Mouse (Mus musculus) embryonic fibroblast, embryonic 13.5 days (primary cell): ENCODE results near the gene Aco2. TPM values are rescaled to one million over a fixed set of nuclear protein-coding genes. Genes with fewer than 3 reads are reported as not detected.

Source experiments
- H3K27ac ChIP-seq: 2 replicates; pipeline ENCODE4 v1.5.1; 2012; ENCODE audit warnings: low read length, control low read depth, inconsistent platforms; ENCODE audit not compliant: insufficient read depth
- H3K4me1 ChIP-seq: 2 replicates; pipeline ENCODE4 v1.6.1; 2011; ENCODE audit warnings: low read length; ENCODE audit not compliant: control insufficient read depth, insufficient read depth
- H3K4me3 ChIP-seq: 2 replicates; pipeline ENCODE4 v1.5.1; 2011; ENCODE audit warnings: mild to moderate bottlenecking, control low read depth, low read length; ENCODE audit not compliant: insufficient read depth
- CTCF ChIP-seq: IDR thresholded peaks from 2 replicates; pipeline ENCODE4 v1.5.1; 2011; ENCODE audit warnings: mild to moderate bottlenecking, control low read depth, low read length, moderate library complexity, borderline replicate concordance; ENCODE audit not compliant: insufficient read depth
- POLR2A ChIP-seq: IDR thresholded peaks from 2 replicates; pipeline ENCODE4 v1.6.1; 2011; ENCODE audit warnings: low read depth, mild to moderate bottlenecking, control low read depth, low read length, moderate library complexity
- polyA plus RNA-seq: library from polyadenylated mRNA; stranded (reverse); fragments of >200 nt; gene quantifications from 2 replicates; pipeline ENCODE4 v1.2.4, GENCODE M21; 2011; ENCODE audit warnings: low read depth; ENCODE audit not compliant: missing spikeins, insufficient read length

Gene Aco2
- polyA plus RNA-seq, 1 experiment = 150 TPM

GRCm38 (mm10) chr15:81856030-81856790 lies 15.9 kb upstream of the Aco2 start:
- peak overlapping the region; percentile 77 for H3K4me3 ChIP-seq
- H3K4me1 ChIP-seq = peaks cover 4% of the 10 kb centered on the region; the same call in 1 of the 2 replicates
- TF ChIP-seq POLR2A = peak; percentile 18; the same call in 1 of the 2 replicates
- no peak for TF ChIP-seq CTCF
- H3K27ac ChIP-seq = peak overlapping the region; percentile 33

GRCm38 (mm10) chr15:81856938-81857723 lies 15.0 kb upstream of the Aco2 start:
- H3K4me3 ChIP-seq = peak overlapping the region; percentile 77
- H3K4me1 ChIP-seq = peaks cover 4% of the 10 kb centered on the region; the same call in 1 of the 2 replicates
- peak; percentile 4; the same call in 1 of the 2 replicates for TF ChIP-seq POLR2A
- TF ChIP-seq CTCF = no peak
- H3K27ac ChIP-seq = peak overlapping the region; percentile 33

GRCm38 (mm10) chr15:81857724-81858116 lies 14.4 kb upstream of the Aco2 start:
- Histone ChIP-seq H3K27ac (peak overlapping the region; percentile 29), H3K4me1 (peaks cover 4% of the 10 kb centered on the region; the same call in 1 of the 2 replicates), H3K4me3 (peak overlapping the region; percentile 77)
- no peak for TF ChIP-seq POLR2A
- TF ChIP-seq CTCF = no peak

- peak; percentile 100 for TF ChIP-seq POLR2A
- TF ChIP-seq CTCF = no peak
- Histone ChIP-seq H3K4me1 (peaks cover 4% of the 10 kb centered on the region; the same call in 1 of the 2 replicates), H3K4me3 (peak overlapping the region; percentile 77)
These were observed 14.0 kb upstream of the Aco2 start for GRCm38 (mm10) chr15:81858138-81858516.

GRCm38 (mm10) chr15:81858517-81859329 lies 13.4 kb upstream of the Aco2 start, which contains the start of gene Tob2:
TSS of gene Tob2 (minus strand) at chr15:81858796.
- Histone ChIP-seq H3K27ac (peak within 1 kb of the TSS; percentile 92), H3K4me1 (peaks cover 4% of the 10 kb centered on the region; the same call in 1 of the 2 replicates), H3K4me3 (peak within 1 kb of the TSS; percentile 77)
- TF ChIP-seq POLR2A (peak; percentile 76), CTCF (no peak)

More at GRCm38 (mm10) chr15:81858138-81858516, 14.0 kb upstream of the Aco2 start:
- peak overlapping the region; percentile 92 for H3K27ac ChIP-seq

- Histone ChIP-seq H3K4me1 (peaks cover 4% of the 10 kb centered on the region; the same call in 1 of the 2 replicates), H3K4me3 (peak overlapping the region; percentile 77), H3K27ac (peak overlapping the region; percentile 92)
- TF ChIP-seq POLR2A (peak; percentile 63; the same call in 1 of the 2 replicates), CTCF (no peak)
These were observed 12.5 kb upstream of the Aco2 start for GRCm38 (mm10) chr15:81859330-81860255.

GRCm38 (mm10) chr15:81860471-81861135 lies 11.5 kb upstream of the Aco2 start:
- Histone ChIP-seq H3K27ac (peak overlapping the region; percentile 70), H3K4me3 (no peak overlapping the region), H3K4me1 (no peaks in the 10 kb centered on the region)
- TF ChIP-seq POLR2A (no peak; the same call in 1 of the 2 replicates), CTCF (no peak)

GRCm38 (mm10) chr15:81864238-81864637 lies 7.9 kb upstream of the Aco2 start:
- H3K27ac ChIP-seq = no peak overlapping the region
- TF ChIP-seq CTCF = no peak
- TF ChIP-seq POLR2A = no peak
- H3K4me1 ChIP-seq = no peaks in the 10 kb centered on the region
- H3K4me3 ChIP-seq = no peak overlapping the region
